ENCODE assay signal across 17 mouse cellular contexts in genomic region chr2:120835167-120835566, GRCm38 (mm10).
"Had no signal": no experiment of that assay in that cellular context is flagged by ENCODE, and none has a peak within 500 bp of the region (broad histone marks: within the 10 kb centered on the region; RNA-seq: fewer than 3 reads in every experiment).

No protein-coding gene starts in this region.

- DNase-seq: liver, postnatal 0 days; lung, adult 2 months; lung, postnatal 14 days; lung, postnatal 36 days; right cerebral cortex, postnatal 14 days; right cerebral cortex, postnatal 4 days; spleen, adult 18-20 months had no signal

- H3K9ac ChIP-seq: liver, embryonic 15.5 days; liver, postnatal 0 days; lung, embryonic 15.5 days; midbrain, embryonic 13.5 days; midbrain, embryonic 15.5 days; neural tube, embryonic 13.5 days; neural tube, embryonic 15.5 days had no signal

- H3K27ac ChIP-seq: liver, embryonic 15.5 days; lung, embryonic 15.5 days; macrophage; midbrain, embryonic 13.5 days; midbrain, embryonic 15.5 days; neural tube, embryonic 13.5 days; neural tube, embryonic 15.5 days had no signal

- H3K9me3 ChIP-seq: liver, embryonic 15.5 days; lung, embryonic 15.5 days; midbrain, embryonic 15.5 days had no signal

- H3K4me3 ChIP-seq: liver, embryonic 15.5 days; lung, embryonic 15.5 days; midbrain, embryonic 13.5 days; midbrain, embryonic 15.5 days; myocyte; neural tube, embryonic 13.5 days; neural tube, embryonic 15.5 days had no signal

- H3K36me3 ChIP-seq: liver, embryonic 15.5 days; lung, embryonic 15.5 days; midbrain, embryonic 15.5 days had no signal

- H3K27me3 ChIP-seq: liver, embryonic 15.5 days; lung, embryonic 15.5 days; midbrain, embryonic 13.5 days; midbrain, embryonic 15.5 days; neural tube, embryonic 13.5 days; neural tube, embryonic 15.5 days had no signal

- H3K4me2 ChIP-seq: liver, embryonic 15.5 days; lung, embryonic 15.5 days; midbrain, embryonic 11.5 days; midbrain, embryonic 13.5 days; midbrain, embryonic 15.5 days; neural tube, embryonic 13.5 days; neural tube, embryonic 15.5 days had no signal

- ATAC-seq: liver, postnatal 0 days; lung, postnatal 0 days; midbrain, embryonic 13.5 days; midbrain, embryonic 15.5 days had no signal

- H3K4me1 ChIP-seq: liver, embryonic 15.5 days; lung, embryonic 15.5 days; midbrain, embryonic 13.5 days; midbrain, embryonic 15.5 days; neural tube, embryonic 13.5 days; neural tube, embryonic 15.5 days had no signal
